Mouse (Mus musculus): ENCODE measurements around the gene Dnajc5g.

GRCm38 (mm10) chr5:31116912-31117311 is 10.8 kb downstream of the Dnajc5g start:
- TF ChIP-seq CTCF (IDR thresholded peaks at IDR 0.05; ENCODE audit: borderline replicate concordance, insufficient read depth, low read depth, low read length): no peak
- no peak for TF ChIP-seq POLR2A (IDR thresholded peaks at IDR 0.05; ENCODE audit: borderline replicate concordance, insufficient read depth, low read length)

Data from cerebellum, adult 2 months (tissue).